Mouse (Mus musculus) liver, adult 2 months (tissue): ENCODE data around the gene Kti12.

ENCODE experiments used
- CTCF ChIP-seq: fragments of 200-500 bp; IDR thresholded peaks from 2 replicates; pipeline ENCODE4 v1.5.1; 2011; ENCODE audit warnings: low read depth, low read length, control low read depth
- POLR2A ChIP-seq: fragments of 200-500 bp; IDR thresholded peaks from 2 replicates; pipeline ENCODE4 v1.6.1; 2011; ENCODE audit warnings: low read length, control low read depth; ENCODE audit not compliant: insufficient read depth; ENCODE audit errors: extremely low read depth

GRCm38 (mm10) chr4:108877901-108878300, 30.3 kb downstream of the Kti12 start:
- TF ChIP-seq CTCF (no peak), POLR2A (no peak)
